Mouse (Mus musculus): ENCODE measurements around the gene Acoxl.

The Acoxl gene

GRCm38 (mm10) chr2:127894890-127895289 lies 56.2 kb downstream of the Acoxl start:
- in situ Hi-C loops (cut with MboI): no loop called here

DNA sequence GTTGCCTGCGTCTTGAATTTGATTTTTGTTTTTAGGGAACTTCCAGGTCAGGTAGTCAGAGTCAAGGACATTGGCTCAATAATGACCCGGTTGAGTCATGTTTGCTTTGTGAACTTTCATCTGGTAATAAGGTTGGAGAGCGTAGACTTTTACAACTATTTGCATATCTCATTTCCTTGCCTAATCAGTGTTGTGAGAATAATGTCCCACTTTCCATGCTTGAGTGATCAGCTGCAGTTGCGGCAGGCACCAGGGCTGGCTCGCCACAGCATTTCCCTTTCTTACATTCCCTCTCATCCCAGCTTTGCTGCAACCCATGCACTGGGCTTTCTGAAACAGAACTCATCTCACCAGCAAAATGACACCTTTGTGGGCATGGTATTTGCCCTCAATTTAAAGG lies 59.0 kb downstream of the Acoxl start:
- in situ Hi-C loops (cut with MboI): no loop called here

DNA sequence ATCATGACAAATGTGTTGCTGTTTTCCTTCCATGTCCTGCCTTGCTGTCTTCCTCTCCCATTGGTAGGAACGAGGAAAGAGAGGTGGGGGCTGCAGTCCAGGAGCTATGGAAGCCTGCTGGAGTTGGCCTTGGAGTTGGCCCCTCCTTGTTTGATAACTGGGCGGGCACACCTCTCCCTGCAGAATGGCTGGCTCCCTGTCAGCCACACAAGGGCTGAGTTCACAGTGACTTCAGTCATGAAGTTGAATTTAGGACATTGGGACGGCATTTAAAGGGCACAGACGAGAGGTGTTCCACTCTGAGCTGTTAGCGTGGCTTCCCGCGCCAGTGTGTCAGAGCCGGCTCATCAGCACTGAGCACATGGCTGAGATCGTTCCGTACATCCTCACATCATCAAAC lies 66.2 kb downstream of the Acoxl start:
- in situ Hi-C loops (cut with MboI): no loop called here

DNA sequence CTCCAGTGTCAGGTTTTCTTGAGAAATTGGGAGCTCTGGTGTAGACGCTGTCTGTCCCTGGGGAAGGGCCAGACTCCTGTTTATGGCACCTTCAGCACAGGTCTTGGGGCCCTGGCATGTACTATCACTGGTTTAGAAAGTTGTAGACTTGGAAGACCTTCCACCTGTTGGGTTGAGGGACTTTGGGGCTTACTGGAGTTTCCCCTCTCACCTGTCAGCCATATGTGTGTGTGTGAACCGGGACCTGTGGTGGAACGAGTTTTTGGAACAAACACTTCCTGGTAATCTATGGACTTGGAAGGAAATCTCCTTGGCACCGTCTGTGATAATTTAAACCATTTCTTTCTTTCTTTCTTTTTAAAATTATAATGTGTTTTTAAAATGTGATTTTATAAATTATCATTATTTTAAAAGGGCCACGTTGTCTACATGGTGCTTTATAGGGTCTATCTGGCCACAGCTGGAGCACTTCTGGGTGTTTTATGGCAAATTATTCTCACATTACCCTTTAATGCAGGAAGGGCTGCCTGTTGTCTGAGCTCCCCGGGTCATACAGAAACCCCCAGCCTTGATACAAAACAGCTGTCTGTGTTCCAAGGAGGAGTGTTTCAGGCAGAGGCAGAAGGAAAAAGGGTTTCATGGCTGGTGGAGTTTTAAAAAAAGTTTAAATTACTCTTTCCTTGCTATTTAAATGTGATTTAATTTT lies 68.5 kb downstream of the Acoxl start:
- in situ Hi-C loops (cut with MboI): no loop called here

DNA sequence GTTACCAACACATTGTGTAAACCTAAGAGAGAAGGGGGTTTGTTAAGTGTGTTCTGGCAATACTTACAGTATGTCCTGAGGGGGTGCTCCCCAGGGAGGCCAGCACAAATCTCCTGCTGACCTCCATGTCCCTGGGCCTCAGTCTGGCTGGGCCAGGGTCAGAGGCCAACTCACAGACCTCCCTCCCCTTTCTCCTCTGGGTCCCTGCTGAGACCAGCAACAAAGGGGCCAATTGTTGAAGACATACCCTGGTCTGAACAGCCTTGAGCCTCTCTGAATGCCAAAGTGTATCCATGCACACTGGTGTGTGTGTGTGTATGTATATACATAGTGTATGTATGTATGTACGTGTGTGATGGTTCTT lies 69.0 kb downstream of the Acoxl start:
- in situ Hi-C loops (cut with MboI): no loop called here

DNA sequence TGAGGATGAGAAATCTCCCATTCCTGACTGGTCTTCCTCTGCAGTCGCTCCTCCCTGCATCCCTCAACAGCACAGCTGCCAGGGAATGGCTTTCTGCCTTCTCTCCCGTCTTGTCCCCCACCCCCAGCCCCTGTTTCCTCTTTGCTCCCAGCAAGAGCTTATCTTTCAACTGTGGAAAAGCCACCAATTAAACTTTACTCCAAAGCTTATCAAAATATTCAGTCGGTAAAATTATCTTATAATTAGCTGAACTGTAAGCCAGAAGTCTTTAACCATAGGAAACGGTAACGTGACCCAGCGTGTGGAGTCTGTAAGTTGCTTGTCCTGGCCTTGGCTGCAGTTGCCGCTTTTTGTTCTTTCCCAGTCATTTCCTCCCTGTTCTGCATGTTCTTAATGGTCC lies 70.2 kb downstream of the Acoxl start:
- in situ Hi-C loops (cut with MboI): no loop called here

- in situ Hi-C loops (cut with MboI): no loop called here
These were observed 71.1 kb downstream of the Acoxl start for GRCm38 (mm10) chr2:127909790-127910189.

DNA sequence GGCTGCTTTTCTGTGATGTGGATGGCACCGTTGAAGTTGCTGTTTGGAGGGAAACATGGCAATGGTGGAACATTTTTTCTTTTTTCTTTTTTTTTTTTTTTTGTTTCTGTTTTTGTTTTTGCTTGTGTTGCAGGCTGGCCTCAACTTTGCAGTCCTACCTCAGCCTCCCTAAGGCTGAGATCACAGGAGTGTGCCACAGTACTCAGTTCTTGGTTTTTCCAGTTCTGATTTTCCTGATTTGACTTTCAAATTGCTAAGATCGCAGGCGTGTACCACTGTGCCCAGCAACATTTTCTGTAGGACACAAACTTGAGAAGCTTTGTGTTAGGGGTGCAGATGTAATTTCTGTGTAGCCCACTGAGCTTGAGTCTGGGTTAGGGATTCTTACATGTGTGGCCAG lies 72.9 kb downstream of the Acoxl start:
- in situ Hi-C loops (cut with MboI): no loop called here

GRCm38 (mm10) chr2:127914047-127914446 lies 75.4 kb downstream of the Acoxl start:
- in situ Hi-C loops (cut with MboI): no loop called here

GRCm38 (mm10) chr2:127916804-127917410 lies 78.2 kb downstream of the Acoxl start:
- in situ Hi-C loops (cut with MboI): no loop called here

DNA sequence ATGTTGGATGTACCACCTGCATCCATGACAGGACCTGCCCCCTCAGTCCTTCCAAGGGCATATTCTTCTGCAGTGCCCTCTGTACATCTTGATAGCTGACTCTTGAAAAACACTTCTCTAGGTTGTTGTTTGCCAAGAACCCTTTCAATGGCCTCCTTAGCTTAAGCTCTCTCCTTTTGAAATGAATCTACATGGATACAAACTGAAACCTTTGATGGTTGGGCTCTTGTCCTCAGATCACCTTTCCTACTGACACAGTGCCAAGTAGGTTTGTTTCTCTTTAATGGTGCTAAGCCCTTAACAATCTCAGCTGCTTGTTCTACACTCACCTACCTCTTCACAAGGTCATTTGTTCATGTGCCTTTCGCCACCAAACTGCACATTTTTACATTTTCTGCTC lies 81.1 kb downstream of the Acoxl start:
- in situ Hi-C loops (cut with MboI): no loop called here

DNA sequence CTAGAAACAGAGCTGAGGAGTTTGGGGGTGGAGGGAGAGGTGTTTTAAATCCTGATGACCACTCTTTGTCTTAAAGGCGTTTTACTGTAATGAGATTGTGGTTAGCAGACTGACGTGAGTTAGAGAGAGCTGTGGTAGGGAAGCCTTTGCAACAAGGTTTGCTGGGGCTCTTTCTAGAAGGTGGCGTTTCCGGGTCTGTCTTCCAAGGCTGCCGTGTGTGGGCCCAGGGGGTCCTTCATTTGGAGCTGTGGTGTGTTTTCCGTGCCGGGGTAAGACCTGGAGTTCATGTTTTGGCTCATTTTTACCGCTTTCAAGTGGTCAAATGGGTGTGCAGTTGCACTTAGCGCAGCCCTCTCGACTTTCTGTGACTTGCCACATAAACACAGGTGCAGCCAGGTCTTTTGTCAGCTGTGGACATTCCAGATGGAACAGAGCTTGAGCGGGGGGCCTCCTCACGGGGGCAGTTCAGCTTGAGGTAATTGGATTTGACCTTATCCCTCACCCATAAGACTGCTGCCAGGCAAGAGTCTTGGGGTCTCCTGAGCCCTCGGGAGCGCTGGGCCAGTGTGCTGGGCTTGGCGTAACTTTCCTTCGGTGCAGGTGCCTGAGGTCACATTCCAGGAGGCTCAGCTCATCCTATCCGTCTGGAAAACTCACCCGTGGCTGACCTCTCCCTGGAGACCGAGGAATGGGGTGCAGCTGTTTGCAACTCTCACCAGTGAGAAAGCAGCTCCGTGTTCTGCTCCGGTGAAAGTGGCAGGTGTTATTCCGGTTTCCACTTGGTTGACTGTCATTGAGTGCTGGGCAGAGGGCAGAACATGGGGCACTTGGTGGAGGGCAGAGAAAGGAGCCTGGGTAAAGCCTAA lies 83.6 kb downstream of the Acoxl start:
- in situ Hi-C loops (cut with MboI): no loop called here

DNA sequence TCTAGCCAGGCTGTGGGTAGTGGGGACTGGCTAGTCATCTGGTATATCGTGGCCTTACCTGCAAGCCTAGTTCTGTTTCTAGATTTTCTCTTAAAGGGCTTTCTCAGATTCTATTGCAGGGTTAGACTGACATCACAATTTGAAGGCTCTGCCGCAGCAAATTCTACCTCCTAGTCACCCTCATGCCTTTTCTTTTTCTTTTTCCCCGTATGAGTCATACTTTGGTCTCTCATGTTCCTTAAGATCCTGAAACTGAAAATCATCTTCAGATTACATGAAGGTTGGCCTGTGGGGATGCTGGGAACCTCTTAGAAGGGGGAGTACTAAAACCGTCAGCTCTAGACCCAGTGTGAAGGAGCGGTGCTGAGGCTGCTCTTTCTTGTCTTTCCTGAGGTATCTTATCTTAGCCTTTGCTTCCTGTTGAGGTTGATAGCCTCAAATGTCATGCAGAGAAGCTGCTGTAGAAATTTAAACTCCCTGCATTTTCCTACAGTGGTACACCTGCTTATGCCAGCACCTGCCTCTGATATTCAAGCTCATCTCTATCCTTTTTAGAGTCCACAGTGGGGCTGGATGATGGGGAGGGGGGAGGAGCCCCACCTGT lies 84.5 kb downstream of the Acoxl start:
- in situ Hi-C loops (cut with MboI): no loop called here

DNA sequence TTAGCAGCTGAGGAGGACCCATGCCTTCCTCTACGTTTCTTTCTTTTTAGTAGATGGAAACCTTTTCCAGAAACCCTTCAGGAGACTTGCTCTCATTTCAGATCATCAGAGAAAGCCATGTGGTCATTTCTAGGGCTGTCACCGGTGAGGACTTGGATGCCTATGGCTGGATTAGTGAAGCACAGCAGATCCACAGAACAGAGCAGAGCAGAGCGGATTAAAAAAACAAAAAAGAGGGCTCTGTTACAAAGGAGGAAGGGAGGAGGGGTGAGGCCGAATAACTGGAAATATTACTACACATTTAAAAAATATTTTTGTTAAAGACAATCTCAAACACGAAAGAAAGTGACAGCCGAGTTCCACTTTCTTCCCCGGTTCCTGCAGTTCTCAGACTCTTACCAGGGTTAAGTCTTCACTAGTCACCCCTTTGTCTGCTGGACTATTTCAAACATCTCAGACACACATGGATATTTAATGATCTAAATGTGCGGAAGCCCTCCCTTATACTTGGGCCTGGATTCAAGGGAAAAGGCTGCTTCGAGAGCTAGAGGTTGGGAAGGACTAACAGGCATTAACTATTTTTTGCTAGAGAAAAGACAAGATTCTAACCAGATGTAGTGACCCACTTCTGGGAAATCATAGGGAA lies 88.1 kb downstream of the Acoxl start:
- in situ Hi-C loops (cut with MboI): no loop called here

- in situ Hi-C loops (cut with MboI): no loop called here
These were observed 89.0 kb downstream of the Acoxl start for GRCm38 (mm10) chr2:127927452-127928273.

DNA sequence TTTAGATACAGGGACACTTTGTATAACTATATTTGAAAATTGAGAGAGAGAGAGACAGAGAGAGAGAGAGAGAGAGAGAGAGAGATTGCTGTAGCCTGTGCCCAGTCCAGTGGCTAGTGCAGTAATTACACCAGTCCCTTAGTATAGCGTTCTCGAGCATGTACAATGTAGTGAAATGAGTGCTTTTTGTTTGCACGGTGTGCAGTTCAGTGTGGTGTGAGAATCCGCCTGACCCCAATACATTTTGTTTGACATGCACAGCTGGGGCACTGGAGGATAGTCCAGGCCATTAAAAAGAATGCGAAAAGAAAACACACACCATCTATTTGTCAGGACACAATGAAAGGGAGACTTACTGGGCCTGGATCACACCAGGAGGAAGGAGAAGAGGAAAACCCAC lies 89.6 kb downstream of the Acoxl start:
- in situ Hi-C loops (cut with MboI): no loop called here

- in situ Hi-C loops (cut with MboI): no loop called here
These were observed 90.2 kb downstream of the Acoxl start for GRCm38 (mm10) chr2:127928871-127929270.

DNA sequence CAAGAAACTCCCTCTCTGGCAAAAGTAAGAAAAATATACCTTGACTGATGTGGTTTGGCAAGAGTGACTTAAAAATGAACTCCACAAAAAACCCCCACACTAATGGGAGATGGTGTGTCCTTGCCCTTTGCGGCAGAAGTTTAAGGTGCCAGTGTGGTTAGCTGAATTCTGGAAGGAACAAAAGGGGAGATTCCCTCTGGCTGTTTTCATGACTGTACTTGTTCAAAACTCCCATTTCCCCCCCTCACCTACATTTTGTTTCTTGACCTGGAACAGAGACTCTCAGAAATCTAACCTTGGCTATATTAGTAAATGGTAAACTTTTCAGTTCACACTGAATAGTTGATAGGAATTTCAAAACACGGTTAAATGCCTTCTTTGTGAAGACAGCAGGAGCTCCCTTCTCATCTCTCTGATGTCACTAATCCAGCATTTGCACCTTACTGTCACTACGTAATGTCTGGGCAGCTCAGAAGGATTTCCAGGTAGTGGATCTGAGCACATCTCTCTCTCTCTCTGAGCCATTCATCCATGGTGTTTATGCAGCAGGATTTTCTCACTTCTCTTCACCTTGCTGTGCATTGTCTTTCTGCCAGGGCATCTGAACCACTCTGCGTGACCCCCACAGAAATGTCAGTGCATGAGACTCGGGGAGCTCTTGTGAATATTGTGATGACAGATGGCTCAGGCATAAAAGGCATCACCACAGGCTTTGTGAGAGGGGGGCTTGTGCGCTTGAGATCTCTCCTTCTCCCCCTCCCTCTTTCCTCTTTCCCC lies 91.5 kb downstream of the Acoxl start:
- in situ Hi-C loops (cut with MboI): no loop called here

DNA sequence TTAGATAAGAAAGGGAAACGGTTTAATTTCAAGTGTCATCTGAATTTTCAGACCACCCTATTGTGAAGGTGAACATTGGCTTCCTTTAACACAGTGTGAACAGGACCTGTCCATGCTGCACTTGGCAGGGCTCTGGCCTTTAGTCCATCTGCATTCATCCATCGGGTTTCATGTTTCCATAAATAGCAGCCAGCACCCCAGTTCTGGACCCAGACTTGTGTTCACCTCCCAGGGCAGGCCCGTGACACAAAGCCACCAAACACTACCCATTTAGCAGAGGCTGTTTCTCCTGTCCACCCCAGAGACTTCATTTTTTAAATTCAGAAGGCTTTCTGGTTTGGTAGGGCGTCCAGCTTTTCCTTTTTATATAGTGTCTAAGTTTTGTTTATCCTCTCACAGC lies 92.9 kb downstream of the Acoxl start:
- in situ Hi-C loops (cut with MboI): no loop called here

DNA sequence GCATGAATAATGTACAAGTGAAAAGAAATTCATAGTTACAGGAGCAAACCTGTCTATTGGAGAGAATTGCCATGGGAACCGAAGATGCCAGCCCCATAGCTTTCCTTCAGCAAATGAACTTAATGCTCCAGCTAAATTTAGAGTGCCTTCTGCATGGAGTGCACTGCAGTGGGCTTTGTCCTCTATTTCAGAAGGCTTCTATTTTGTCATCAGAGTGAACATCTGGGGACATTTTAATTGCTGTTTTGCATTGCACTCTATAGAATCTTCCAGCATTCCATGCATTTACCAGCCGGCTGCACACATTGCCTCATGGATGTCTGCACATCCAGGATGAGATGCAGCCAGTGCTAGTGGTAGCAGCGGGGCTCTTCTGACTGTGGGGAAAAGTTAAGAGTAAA lies 94.9 kb downstream of the Acoxl start:
- in situ Hi-C loops (cut with MboI): no loop called here

Measured in mature B cell (primary cell).